Mouse (Mus musculus) embryo, embryonic 10.5 days (tissue): ENCODE measurements around the gene Tuba1b.
"Not testable (repeated sequence)": the region's sequence is repeated elsewhere in the genome, so short reads cannot be mapped to it uniquely, and the experiment has no call there.

Experiments used
- DNase-seq: peaks from one replicate; pipeline ENCODE4 v3.0.0-alpha.2; 2015; ENCODE audit warnings: low spot score

The Tuba1b gene

GRCm38 (mm10) chr15:98953401-98954356, 19.3 kb upstream of the Tuba1b start, which contains the start of the genes Gm49450 and Tuba1a:
TSS of gene Gm49450 (minus strand) at chr15:98953551.
TSS of gene Tuba1a (minus strand) at chr15:98953703.
- DNase-seq, result peak; percentile 99

DNA sequence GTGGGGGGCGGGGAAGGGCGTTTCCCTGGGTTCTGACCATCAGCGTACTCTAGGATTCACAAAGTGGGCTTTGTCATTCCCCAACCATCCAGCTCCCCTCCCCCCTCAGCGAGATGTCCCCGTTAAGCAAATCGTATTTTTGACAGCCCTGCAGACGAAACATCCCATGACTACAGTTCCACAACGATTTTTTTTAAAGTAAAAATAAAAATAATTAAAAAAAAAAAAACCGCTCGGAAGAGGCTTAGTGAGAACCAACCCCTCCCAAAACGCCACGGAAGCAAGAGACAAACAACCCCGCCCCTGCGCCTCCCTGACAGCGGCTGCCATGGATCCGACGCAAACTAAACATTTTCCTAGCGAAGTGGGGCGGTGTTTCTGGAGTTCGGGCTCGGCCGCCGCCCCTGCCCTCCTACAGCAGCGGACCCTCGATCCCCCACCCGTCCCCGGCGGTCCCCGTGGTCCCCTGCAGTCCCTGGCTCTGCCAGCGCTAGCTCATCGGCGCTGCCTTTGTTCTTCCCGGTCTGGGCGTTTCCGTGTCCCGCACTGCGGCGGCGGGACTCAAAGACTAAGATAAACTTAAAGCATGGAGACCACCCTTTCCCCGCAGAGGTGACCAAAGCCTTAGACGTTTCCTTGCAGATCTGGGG, 18.5 kb upstream of the Tuba1b start:
- DNase-seq, result peak; percentile 88

GRCm38 (mm10) chr15:98952063-98952455, 17.7 kb upstream of the Tuba1b start:
- DNase-seq, result peak; percentile 42

- DNase-seq, result not testable (repeated sequence)
These were observed 17.0 kb upstream of the Tuba1b start for GRCm38 (mm10) chr15:98951122-98952062.

- DNase-seq, result no peak
These were observed 15.2 kb upstream of the Tuba1b start for GRCm38 (mm10) chr15:98949607-98949892.

- no peak for DNase-seq
These were observed 14.7 kb upstream of the Tuba1b start for GRCm38 (mm10) chr15:98948857-98949606.

DNA sequence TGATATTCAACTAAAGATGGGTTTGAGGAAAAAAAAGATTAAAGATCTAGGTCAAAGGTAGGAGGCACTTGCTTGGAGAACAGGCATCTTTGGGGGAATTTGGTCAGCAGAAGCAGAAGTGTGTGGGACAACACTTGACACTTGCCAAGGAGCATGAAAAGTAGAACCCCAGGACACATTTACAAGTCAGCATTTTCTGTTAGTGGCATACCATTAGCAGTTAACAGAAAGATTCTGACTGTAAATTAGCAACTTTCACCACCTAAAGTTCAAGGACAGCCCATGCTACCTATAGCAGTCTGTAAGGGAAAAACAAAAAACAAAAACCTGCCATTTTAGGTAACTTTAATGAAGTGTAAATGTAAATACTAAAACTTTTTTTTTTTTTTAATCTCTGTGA, 14.0 kb upstream of the Tuba1b start:
- DNase-seq, result no peak

DNA sequence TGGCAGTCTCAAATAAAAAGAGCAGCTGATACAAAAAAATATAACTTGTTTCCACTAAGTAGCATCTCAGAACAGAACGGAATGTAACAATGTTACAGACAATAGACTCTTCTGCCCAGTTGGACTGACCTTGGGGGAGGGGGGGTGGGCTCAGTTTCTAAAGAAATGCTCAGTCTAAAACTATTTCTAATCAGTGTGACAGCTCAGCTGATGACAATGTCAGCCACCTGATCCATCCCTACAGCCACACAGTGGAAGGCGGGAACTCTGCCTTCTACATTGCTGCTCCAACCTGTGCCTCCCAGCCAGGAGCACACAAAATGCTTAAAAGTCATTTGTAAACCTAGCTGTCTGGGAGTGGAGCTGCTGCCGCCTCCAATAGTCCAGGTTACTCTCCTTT, 13.5 kb upstream of the Tuba1b start:
- DNase-seq, result no peak

GRCm38 (mm10) chr15:98943133-98943532, 8.8 kb upstream of the Tuba1b start:
- DNase-seq, result no peak

DNA sequence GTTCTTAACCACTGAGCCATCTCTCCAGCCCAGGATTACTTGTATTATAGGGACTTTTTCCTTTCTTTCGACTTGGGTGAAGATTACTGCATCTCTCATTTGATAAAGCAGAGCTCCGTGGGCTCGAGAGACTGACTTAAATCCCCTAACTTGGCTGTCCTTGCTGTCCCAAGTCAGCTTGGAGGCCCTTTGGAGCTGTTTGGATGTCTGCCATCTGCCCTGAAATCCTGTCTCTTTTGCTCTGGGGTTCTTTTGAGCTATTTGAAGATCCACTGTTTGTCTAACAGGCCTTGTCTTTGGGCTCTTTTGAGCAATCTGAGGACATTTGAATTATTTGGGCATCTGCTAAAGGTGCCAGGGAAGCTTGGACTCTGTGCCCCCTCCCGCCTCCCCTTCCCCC, 7.7 kb upstream of the Tuba1b start:
- DNase-seq, result no peak

- no peak for DNase-seq
These were observed 7.2 kb upstream of the Tuba1b start for GRCm38 (mm10) chr15:98941539-98941938.

DNA sequence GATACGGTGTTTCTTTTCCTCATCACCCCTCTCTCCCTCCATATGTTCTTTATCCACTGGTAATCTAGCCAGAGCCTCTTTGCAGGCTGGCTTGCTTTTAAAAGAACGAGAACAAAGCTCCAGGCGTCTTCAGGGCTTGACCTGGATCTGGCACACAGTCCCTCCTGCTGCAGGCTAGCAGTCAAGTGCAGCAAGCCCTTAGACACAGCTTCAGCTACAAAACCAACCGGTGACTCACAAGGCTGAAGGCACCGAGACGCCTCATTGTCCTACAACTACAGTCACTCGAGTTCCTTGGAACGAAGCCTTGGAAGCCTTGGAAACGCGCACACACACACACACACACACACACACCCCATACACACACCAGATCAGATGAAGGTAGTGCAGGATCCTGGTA, 6.5 kb upstream of the Tuba1b start:
- DNase-seq, result no peak

DNA sequence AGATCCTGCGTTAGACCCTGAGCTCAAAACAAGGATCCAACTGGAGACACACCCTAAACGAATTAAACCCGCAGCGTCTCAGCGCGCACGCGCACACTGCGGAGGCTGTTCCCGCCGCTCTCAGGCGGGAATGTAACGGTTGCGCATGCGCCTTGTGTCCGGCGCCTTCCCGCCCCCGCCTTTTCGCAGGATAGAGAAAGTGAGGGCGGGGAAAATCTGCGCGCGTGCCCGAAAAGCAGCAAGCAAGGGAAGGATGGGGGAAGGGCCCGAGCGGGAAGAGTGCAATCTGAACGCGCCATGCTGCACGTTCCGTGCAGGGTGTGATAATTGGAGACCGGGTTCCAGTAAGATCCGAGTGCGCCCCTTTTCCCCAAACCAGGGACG, 540 bp downstream of the Tuba1b start:
- peak; percentile 98 for DNase-seq

DNA sequence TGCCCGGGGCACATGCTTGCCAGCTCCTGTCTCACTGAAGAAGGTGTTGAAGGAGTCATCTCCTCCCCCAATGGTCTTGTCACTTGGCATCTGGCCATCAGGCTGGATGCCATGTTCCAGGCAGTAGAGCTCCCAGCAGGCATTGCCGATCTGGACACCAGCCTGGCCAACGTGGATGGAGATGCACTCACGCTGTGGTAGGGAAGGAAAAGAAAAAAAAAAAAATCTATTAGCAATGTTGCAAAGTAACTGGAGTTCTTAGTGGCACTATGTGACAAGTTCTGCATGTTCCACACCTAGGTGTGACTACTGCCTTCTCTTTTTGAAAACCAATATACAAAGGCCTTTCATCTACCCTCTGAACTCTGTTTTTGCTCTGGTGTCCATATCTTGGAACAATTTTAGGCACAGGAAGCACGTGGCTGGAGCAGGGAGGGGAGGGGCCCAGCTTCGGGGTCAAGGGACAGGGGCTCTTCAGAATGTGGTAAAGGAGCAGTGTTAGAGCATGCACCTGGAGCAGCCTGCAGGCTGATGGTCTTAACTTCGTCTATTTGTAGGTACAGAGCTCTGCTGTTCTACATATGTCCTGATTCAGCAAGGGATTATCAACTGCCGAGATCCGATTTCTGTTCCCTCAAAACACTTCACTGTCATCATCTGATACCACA, 1.2 kb downstream of the Tuba1b start:
- DNase-seq, result peak; percentile 49

DNA sequence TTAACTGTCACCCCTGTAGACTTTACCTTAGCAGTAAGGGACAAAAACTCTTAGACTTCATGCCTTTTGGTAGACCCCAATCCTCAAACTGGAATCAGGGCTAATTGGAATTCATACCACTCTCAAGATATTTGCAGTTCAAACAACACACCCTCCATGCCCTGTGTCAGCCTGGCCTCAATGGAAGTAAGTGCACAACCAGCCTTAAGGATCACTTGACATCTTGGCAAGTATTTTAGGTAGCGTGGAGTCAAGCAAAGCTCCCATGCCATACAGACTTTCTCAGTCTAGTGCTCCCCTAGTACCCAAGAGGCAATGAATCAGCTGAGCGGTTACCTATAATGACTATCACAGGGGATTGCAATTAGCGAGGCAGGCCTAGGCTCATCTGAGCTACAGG, 3.4 kb downstream of the Tuba1b start:
- no peak for DNase-seq

DNA sequence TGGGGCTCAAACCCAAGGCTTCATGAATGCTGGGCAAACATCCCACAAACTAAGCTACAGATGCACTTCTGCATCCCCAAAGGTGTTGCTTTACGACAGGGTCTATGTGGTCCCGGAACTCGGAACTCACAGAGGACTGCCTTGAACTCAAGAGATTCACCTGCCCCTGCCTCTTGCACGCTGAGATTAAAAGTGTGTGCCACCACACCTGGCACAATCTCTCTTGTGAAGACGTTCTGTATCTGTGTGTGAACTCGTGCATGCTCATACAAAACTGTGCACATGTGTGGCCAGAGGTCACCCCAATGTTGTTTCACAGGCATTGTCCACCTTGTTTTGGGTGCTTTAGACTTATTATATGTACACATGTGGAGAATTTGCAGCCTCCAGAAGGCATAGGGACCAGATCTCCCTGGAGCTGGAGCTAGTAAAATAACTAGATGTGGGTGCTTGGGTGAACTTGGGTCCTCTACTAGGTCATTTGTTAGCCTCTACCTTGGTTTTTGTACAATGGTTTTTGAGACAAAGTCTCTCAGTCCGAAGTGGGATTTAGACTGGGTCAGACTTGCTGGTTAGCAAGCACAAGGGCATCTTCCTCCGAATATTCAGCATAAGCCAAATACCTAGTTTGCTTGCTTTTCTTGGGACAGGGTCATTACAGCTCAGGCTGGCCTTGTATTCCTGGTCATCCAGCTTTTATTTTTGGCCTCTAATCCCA, 4.2 kb downstream of the Tuba1b start:
- DNase-seq, result peak; percentile 11

DNA sequence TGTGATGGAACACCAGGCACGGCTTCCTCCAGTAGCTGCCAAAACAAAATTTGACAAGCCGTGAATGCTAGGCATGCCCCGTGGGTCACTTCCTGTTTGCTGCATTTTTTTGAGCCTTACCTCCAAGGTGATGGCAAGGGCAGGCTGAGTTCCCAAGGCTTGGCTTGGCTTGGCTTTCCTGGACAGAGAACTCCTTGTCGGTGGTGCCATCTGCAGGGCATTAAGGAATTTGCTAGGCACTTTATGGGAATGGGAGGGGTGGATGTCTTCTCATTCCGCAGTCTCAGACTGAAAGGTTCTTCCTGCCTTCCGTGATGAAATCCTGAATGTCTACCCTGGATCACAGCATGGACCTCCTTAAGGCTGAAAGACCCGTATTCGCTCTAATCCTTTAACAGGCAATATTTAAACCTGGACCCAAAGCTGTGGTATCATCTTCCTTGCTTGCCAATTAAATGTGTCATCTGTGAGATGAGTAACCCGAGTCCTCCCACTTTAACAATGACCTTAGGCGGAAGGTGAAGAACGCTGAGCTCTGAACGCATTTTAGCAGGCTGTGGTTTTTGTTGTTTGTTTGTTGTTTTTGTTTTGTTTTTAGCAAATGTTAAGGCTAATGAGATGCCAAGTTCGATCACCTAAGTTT, 5.6 kb downstream of the Tuba1b start:
- DNase-seq, result peak; percentile 89

DNA sequence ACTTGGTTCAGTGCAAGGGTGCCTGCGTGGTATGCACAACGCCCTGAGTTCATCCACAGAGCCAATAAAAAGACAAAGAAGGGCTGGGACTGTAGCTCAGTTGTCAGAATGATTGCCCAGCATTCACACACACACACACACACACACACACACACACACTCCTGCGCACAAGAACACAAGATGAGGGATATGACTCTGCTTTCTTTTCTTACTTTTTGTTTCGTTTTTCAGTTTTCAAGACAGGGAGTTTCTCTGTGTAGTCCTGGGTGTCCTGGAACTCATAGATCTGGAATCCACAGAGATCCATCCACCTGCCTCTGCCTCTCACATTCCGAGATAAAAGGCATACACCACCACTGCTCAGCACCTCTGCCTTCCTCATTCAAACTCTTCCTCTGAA, 6.8 kb downstream of the Tuba1b start:
- DNase-seq, result no peak

DNA sequence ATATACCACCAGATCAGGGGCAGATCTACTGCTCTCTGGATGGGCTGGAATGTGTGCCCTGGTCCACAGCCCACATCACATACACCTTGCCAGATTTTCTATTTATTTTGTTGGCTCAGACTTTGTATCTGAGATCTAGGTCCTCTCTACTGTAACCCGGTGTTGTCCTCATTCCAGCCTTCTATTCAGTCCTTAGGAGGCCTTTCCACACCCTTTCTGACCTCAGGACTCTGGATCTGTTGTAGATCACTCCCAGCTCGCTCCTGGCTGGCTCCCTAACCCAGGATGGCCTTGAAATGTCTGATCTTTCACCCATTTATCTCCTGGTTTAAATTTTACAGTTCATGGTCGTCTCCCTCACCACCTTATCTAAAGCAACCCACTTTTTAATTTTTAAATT, 9.7 kb downstream of the Tuba1b start:
- DNase-seq, result no peak

GRCm38 (mm10) chr15:98923031-98923537, 11.3 kb downstream of the Tuba1b start:
- no peak for DNase-seq
